Mouse (Mus musculus) adrenal gland, postnatal 14 days (tissue): ENCODE results near the gene Thsd4. TPM values are rescaled to one million over a fixed set of nuclear protein-coding genes. Genes with fewer than 3 reads are reported as not detected.

Experiments used
- DNase-seq: peaks from one replicate; pipeline ENCODE4 v3.0.0; 2021; ENCODE audit warnings: mixed read lengths
- total RNA-seq: library from RNA; stranded (reverse); gene quantifications from 2 replicates; pipeline ENCODE4 v1.2.3, GENCODE M21; 2021

Thsd4 gene
- total RNA-seq, 1 experiment from 2014 or later = 7.7 TPM

GRCm38 (mm10) chr9:60071620-60072263 is 450.1 kb downstream of the Thsd4 start:
- DNase-seq = no peak

GRCm38 (mm10) chr9:60067241-60067640 is 454.6 kb downstream of the Thsd4 start:
- DNase-seq = no peak

- no peak for DNase-seq
Observed at GRCm38 (mm10) chr9:60065184-60065583, 456.7 kb downstream of the Thsd4 start.

- no peak for DNase-seq
Observed at GRCm38 (mm10) chr9:60063191-60063720, 458.6 kb downstream of the Thsd4 start.

- DNase-seq = no peak
Observed at GRCm38 (mm10) chr9:60056131-60056530, 465.7 kb downstream of the Thsd4 start.

- no peak for DNase-seq
Observed at GRCm38 (mm10) chr9:60054951-60055350, 466.9 kb downstream of the Thsd4 start.

GRCm38 (mm10) chr9:60053117-60053516 is 468.7 kb downstream of the Thsd4 start:
- no peak for DNase-seq

- peak; percentile 17 for DNase-seq
Observed at GRCm38 (mm10) chr9:60052415-60052814, 469.4 kb downstream of the Thsd4 start.

GRCm38 (mm10) chr9:60043175-60043574 is 478.7 kb downstream of the Thsd4 start:
- DNase-seq = no peak

GRCm38 (mm10) chr9:60034883-60035282 is 487.0 kb downstream of the Thsd4 start:
- peak; percentile 57 for DNase-seq

- DNase-seq = peak; percentile 24
Observed at GRCm38 (mm10) chr9:60027234-60027633, 494.6 kb downstream of the Thsd4 start.

GRCm38 (mm10) chr9:60026795-60027194 is 495.1 kb downstream of the Thsd4 start:
- peak; percentile 11 for DNase-seq

GRCm38 (mm10) chr9:60025919-60026318 is 495.9 kb downstream of the Thsd4 start:
- DNase-seq = no peak

- DNase-seq = peak; percentile 26
Observed at GRCm38 (mm10) chr9:60024971-60025370, 496.9 kb downstream of the Thsd4 start.

- DNase-seq = peak; percentile 57
Observed at GRCm38 (mm10) chr9:60024545-60024944, 497.3 kb downstream of the Thsd4 start.

- DNase-seq = peak; percentile 25
Observed at GRCm38 (mm10) chr9:60022331-60022730, 499.5 kb downstream of the Thsd4 start.

- DNase-seq = no peak
Observed at GRCm38 (mm10) chr9:60020444-60020843, 501.4 kb downstream of the Thsd4 start.

- no peak for DNase-seq
Observed at GRCm38 (mm10) chr9:60010285-60010684, 511.6 kb downstream of the Thsd4 start.

- DNase-seq = peak; percentile 50
Observed at GRCm38 (mm10) chr9:60008936-60009335, 512.9 kb downstream of the Thsd4 start.

GRCm38 (mm10) chr9:60002323-60002722 is 519.5 kb downstream of the Thsd4 start:
- DNase-seq = no peak

GRCm38 (mm10) chr9:60001444-60001843 is 520.4 kb downstream of the Thsd4 start:
- no peak for DNase-seq

- DNase-seq = no peak
Observed at GRCm38 (mm10) chr9:59997725-59998124, 524.1 kb downstream of the Thsd4 start.

- DNase-seq = no peak
Observed at GRCm38 (mm10) chr9:59991407-59991806, 530.4 kb downstream of the Thsd4 start.

GRCm38 (mm10) chr9:59989864-59990263 is 532.0 kb downstream of the Thsd4 start:
- DNase-seq = peak; percentile 82
